Mouse (Mus musculus) CH12.LX (cell line): Measurements from ENCODE around the gene Mrtfb. TPM values are rescaled to one million over a fixed set of nuclear protein-coding genes. Genes with fewer than 3 reads are reported as not detected.

ENCODE experiments used
- DNase-seq: peaks from one replicate; pipeline ENCODE4 v3.0.0-alpha.2; 2013; ENCODE audit errors: extremely low read depth
- H3K27ac ChIP-seq: 2 replicates; pipeline ENCODE4 v1.5.1; 2012; ENCODE audit warnings: low read depth, mild to moderate bottlenecking, control low read depth, moderate library complexity; ENCODE audit not compliant: insufficient read depth
- H3K27me3 ChIP-seq: replicated peaks from 2 replicates; pipeline ENCODE3; 2012; ENCODE audit warnings: inconsistent platforms
- H3K36me3 ChIP-seq, 2 experiments: replicated peaks in 1 of 2; 2 replicates each; pipeline versions ENCODE3 to v1.6.1; 2012; ENCODE audit warnings: inconsistent platforms in 1 of 2, low read length in 1 of 2, mild to moderate bottlenecking in 1 of 2, mixed read lengths in 1 of 2, moderate library complexity in 1 of 2; ENCODE audit not compliant: control insufficient read depth in 1 of 2, insufficient read depth in 1 of 2
- H3K4me1 ChIP-seq, 2 experiments: 2 replicates each; pipeline ENCODE4 v1.6.1; 2012; ENCODE audit warnings: inconsistent platforms in 1 of 2, moderate library complexity in 1 of 2; ENCODE audit not compliant: insufficient read depth in 2 of 2, control insufficient read depth in 1 of 2
- H3K4me2 ChIP-seq: 2 replicates; pipeline ENCODE4 v1.6.1; 2012; ENCODE audit warnings: low read depth, mild to moderate bottlenecking, control low read depth; ENCODE audit not compliant: poor library complexity, insufficient read depth, severe bottlenecking
- H3K4me3 ChIP-seq, 3 experiments: fragments of 150-350 bp in 1 of 3; sonication (generic) in 1 of 3; replicated peaks in 1 of 3; 2 replicates each; pipeline versions ENCODE3 to v1.5.1; 2011 to 2012; ENCODE audit warnings: low read depth in 2 of 3, low read length in 2 of 3, mild to moderate bottlenecking in 2 of 3, moderate library complexity in 2 of 3, control low read depth in 1 of 3, improper control_type of control experiment in 1 of 3, inconsistent platforms in 1 of 3, mixed read lengths in 1 of 3; ENCODE audit not compliant: poor library complexity in 1 of 3
- H3K79me2 ChIP-seq: replicated peaks from 2 replicates; pipeline ENCODE4 v1.6.1; 2012; ENCODE audit warnings: mild to moderate bottlenecking, moderate library complexity; ENCODE audit not compliant: control insufficient read depth, poor library complexity, insufficient read depth, severe bottlenecking; ENCODE audit errors: extremely low read depth
- H3K9ac ChIP-seq: 2 replicates; pipeline ENCODE4 v1.6.1; 2012; ENCODE audit warnings: low read depth, mild to moderate bottlenecking, control low read depth, moderate library complexity; ENCODE audit not compliant: insufficient read depth
- H3K9me3 ChIP-seq: replicated peaks from 2 replicates; pipeline ENCODE3; 2012; ENCODE audit warnings: low read length, inconsistent platforms, mixed read lengths
- CTCF ChIP-seq, 2 experiments: IDR thresholded peaks in 1 of 2; conservative IDR thresholded peaks in 1 of 2; 2 replicates each; pipeline ENCODE4 v1.5.1; 2011 to 2012; ENCODE audit warnings: low read depth in 2 of 2, low read length in 2 of 2, improper control_type of control experiment in 1 of 2, inconsistent platforms in 1 of 2, mild to moderate bottlenecking in 1 of 2, moderate library complexity in 1 of 2
- E2F4 ChIP-seq: IDR thresholded peaks from 2 replicates; pipeline ENCODE4 v1.6.1; 2011; ENCODE audit warnings: low read depth, low read length, improper control_type of control experiment; ENCODE audit not compliant: insufficient replicate concordance
- ELF1 ChIP-seq: IDR thresholded peaks from 2 replicates; pipeline ENCODE4 v1.6.1; 2014; ENCODE audit warnings: low read depth, mild to moderate bottlenecking, inconsistent platforms, low read length, improper control_type of control experiment
- IRF4 ChIP-seq: IDR thresholded peaks from 2 replicates; pipeline ENCODE4 v1.6.1; 2014; ENCODE audit warnings: low read depth, mild to moderate bottlenecking, inconsistent platforms, low read length, improper control_type of control experiment
- KAT2A ChIP-seq: IDR thresholded peaks from 2 replicates; pipeline ENCODE4 v1.6.1; 2012; ENCODE audit warnings: low read length, improper control_type of control experiment, inconsistent platforms; ENCODE audit not compliant: insufficient replicate concordance
- MAX ChIP-seq: IDR thresholded peaks from 2 replicates; pipeline ENCODE4 v1.6.1; 2011; ENCODE audit warnings: low read length, improper control_type of control experiment
- MAZ ChIP-seq: IDR thresholded peaks from 2 replicates; pipeline ENCODE4 v1.6.1; 2012; ENCODE audit warnings: low read depth, mild to moderate bottlenecking, inconsistent platforms, low read length, improper control_type of control experiment, moderate library complexity
- MXI1 ChIP-seq: IDR thresholded peaks from 2 replicates; pipeline ENCODE4 v1.6.1; 2011; ENCODE audit warnings: mild to moderate bottlenecking, low read depth, low read length, improper control_type of control experiment
- MYC ChIP-seq: IDR thresholded peaks from 2 replicates; pipeline ENCODE4 v1.6.1; 2011; ENCODE audit warnings: low read depth, mild to moderate bottlenecking, improper control_type of control experiment, low read length
- PAX5 ChIP-seq: IDR thresholded peaks from 2 replicates; pipeline ENCODE4 v1.6.1; 2012; ENCODE audit warnings: low read length, inconsistent platforms, mixed read lengths
- POLR2A ChIP-seq: IDR thresholded peaks from 2 replicates; pipeline ENCODE4 v1.6.1; 2011; ENCODE audit warnings: low read depth, mild to moderate bottlenecking, improper control_type of control experiment, low read length
- RAD21 ChIP-seq: IDR thresholded peaks from 2 replicates; pipeline ENCODE4 v1.6.1; 2011; ENCODE audit warnings: low read depth, mild to moderate bottlenecking, low read length, improper control_type of control experiment, moderate library complexity
- SIN3A ChIP-seq: IDR thresholded peaks from 2 replicates; pipeline ENCODE4 v1.6.1; 2012; ENCODE audit warnings: low read length, improper control_type of control experiment, inconsistent platforms
- USF1 ChIP-seq: IDR thresholded peaks from 2 replicates; pipeline ENCODE4 v1.6.1; 2014; ENCODE audit warnings: low read depth, mild to moderate bottlenecking, inconsistent platforms, low read length, improper control_type of control experiment
- ZKSCAN1 ChIP-seq: IDR thresholded peaks from 2 replicates; pipeline ENCODE4 v1.6.1; 2012; ENCODE audit warnings: low read depth, inconsistent platforms, low read length, improper control_type of control experiment, borderline replicate concordance
- ZMIZ1 ChIP-seq: IDR thresholded peaks from 2 replicates; pipeline ENCODE4 v1.6.1; 2012; ENCODE audit warnings: low read depth, mild to moderate bottlenecking, inconsistent platforms, low read length, improper control_type of control experiment
- dilution Hi-C: fragments of 300-500 bp; cut with MboI; formaldehyde crosslinking; loops from 2 replicates; pipeline ENCODE4 v1.14.3; 2020; ENCODE audit warnings: low sequenced_read_pairs; ENCODE audit not compliant: extremely low pct_unique_long_range_greater_than_20kb, extremely low pct_ligation_motif_present
- in situ Hi-C: fragments of 300-500 bp; cut with MboI; formaldehyde crosslinking; loops from 3 replicates; pipeline ENCODE4 v1.14.3; 2019; ENCODE audit warnings: low sequenced_read_pairs, low pct_ligation_motif_present, low pct_unique_long_range_greater_than_20kb, mixed read lengths
- polyA plus RNA-seq: library from polyadenylated mRNA; unstranded; fragments of >175 nt; gene quantifications from 2 replicates; pipeline ENCODE4 v1.2.1, GENCODE M21; 2012; ENCODE audit warnings: low read depth; ENCODE audit not compliant: insufficient read length
- total RNA-seq, 2 experiments: library from RNA; depleted of rRNA; stranded (reverse); fragments of 300-350 nt in 1 of 2; fragments of >200 nt in 1 of 2; gene quantifications; 2 replicates each; pipeline ENCODE4 v1.2.3; 2012 to 2014

The Mrtfb gene
- total and polyA plus RNA-seq, 3 experiments = 3.2 to 9.4 (median 4.4) TPM

- Histone ChIP-seq H3K4me2 (no peak overlapping the region), H3K9ac (no peak overlapping the region), H3K4me3 (no peak overlapping the region), H3K4me1 (peaks cover 0 to 13% of the 10 kb centered on the region in 2 experiments; a peak in 1 of 4 replicates), H3K9me3 (peaks cover 4% of the 10 kb centered on the region), H3K79me2 (no peaks in the 10 kb centered on the region), H3K27ac (no peak overlapping the region), H3K27me3 (no peaks in the 10 kb centered on the region), H3K36me3 (peaks cover 7 to 65% of the 10 kb centered on the region in 2 experiments)
- dilution Hi-C loops = no loop called here
- in situ Hi-C loops = no loop called here
- no peak for DNase-seq
- TF ChIP-seq USF1 (no peak), CTCF (conservative IDR thresholded peaks at IDR 0.05 in 1 of 2, IDR thresholded peaks at IDR 0.05 in 1 of 2; ENCODE audit: low read depth in 2 of 2, low read length in 2 of 2) (peak; percentile 25 to 40; a peak in 3 of 4 replicates)
Measured at GRCm38 (mm10) chr16:13410760-13411159, 154.5 kb downstream of the Mrtfb start.

GRCm38 (mm10) chr16:13411531-13411930 is 155.2 kb downstream of the Mrtfb start:
- Histone ChIP-seq H3K27ac (no peak overlapping the region), H3K9me3 (peaks cover 4% of the 10 kb centered on the region), H3K79me2 (no peaks in the 10 kb centered on the region), H3K4me2 (no peak overlapping the region), H3K4me1 (peaks cover 0 to 13% of the 10 kb centered on the region in 2 experiments; a peak in 1 of 4 replicates), H3K36me3 (peaks cover 4 to 59% of the 10 kb centered on the region in 2 experiments), H3K9ac (no peak overlapping the region), H3K27me3 (no peaks in the 10 kb centered on the region), H3K4me3 (no peak overlapping the region)
- in situ Hi-C loops = no loop called here
- peak in 1 of 2 experiments; percentile 5; a peak in 1 of 4 replicates for TF ChIP-seq CTCF (conservative IDR thresholded peaks at IDR 0.05 in 1 of 2, IDR thresholded peaks at IDR 0.05 in 1 of 2; ENCODE audit: low read depth in 2 of 2, low read length in 2 of 2)
- TF ChIP-seq ZMIZ1 = no peak
- dilution Hi-C loops = no loop called here
- no peak for DNase-seq

GRCm38 (mm10) chr16:13414566-13414965 is 158.3 kb downstream of the Mrtfb start:
- no peak overlapping the region for H3K4me3 ChIP-seq
- H3K79me2 ChIP-seq = no peaks in the 10 kb centered on the region
- no peak overlapping the region for H3K4me2 ChIP-seq
- H3K9me3 ChIP-seq = peaks cover 4% of the 10 kb centered on the region
- no peak overlapping the region for H3K9ac ChIP-seq
- no peak for DNase-seq
- in situ Hi-C loops = no loop called here
- H3K4me1 ChIP-seq = peaks cover 0 to 13% of the 10 kb centered on the region in 2 experiments; a peak in 2 of 4 replicates
- dilution Hi-C loops = no loop called here
- TF ChIP-seq KAT2A (no peak), MYC (no peak), ZMIZ1 (no peak), ELF1 (no peak), MAX (no peak), SIN3A (no peak), MXI1 (no peak), RAD21 (no peak), ZKSCAN1 (no peak), IRF4 (no peak), E2F4 (no peak), MAZ (no peak), POLR2A (no peak), PAX5 (no peak)
- no peaks in the 10 kb centered on the region for H3K27me3 ChIP-seq
- H3K27ac ChIP-seq = no peak overlapping the region
- H3K36me3 ChIP-seq = peaks cover 2 to 41% of the 10 kb centered on the region in 2 experiments
